Mouse (Mus musculus): ENCODE data around the gene C330021F23Rik. TPM values are rescaled to one million over a fixed set of nuclear protein-coding genes. Genes with fewer than 3 reads are reported as not detected.
"Not testable (repeated sequence)": the region's sequence is repeated elsewhere in the genome, so short reads cannot be mapped to it uniquely, and the experiment has no call there.

Gene C330021F23Rik
- polyA plus RNA-seq (2017; shearing (Covaris generic)): under 1 TPM in 1 of 3 experiments, not detected in 2; 0.74 TPM

DNA sequence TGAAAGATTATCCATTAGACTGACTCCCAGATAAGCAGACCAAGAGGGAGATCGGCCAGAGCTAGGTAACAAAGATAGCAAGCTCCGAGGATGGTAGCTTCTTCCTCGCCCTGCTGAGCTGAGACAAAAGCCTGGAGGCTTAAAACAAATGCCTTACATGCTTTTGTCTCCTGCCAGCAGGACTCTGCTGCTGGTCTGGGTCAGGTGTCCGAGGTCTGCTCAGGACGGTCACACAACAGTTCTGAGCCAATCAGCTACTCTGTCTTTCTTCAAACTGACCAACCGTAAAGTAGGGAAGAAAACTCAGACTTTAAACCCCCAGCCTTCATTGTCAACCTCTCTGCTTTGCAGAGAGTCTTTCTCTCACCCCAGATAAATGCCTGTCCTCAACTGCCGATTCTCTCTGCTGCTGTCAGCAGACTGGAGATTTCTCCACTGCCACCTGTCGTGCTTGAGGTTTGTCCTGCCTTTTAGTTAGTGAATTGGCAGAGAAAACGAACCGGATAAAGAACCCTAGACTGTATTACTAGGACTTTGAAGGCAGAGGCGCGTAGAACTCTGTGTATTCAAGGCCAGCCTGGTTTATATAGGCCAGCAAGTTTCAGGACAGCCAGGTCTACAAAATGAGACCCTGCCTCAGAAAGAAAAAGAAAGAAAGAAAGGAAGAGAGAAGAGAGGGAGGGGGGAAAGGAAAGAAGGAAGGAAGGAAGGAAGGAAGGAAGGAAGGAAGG lies at the start of gene C330021F23Rik:
C330021F23Rik (plus strand) TSS at position 350 of the 731 bp plus-strand sequence.
- no peak for ATAC-seq

DNA sequence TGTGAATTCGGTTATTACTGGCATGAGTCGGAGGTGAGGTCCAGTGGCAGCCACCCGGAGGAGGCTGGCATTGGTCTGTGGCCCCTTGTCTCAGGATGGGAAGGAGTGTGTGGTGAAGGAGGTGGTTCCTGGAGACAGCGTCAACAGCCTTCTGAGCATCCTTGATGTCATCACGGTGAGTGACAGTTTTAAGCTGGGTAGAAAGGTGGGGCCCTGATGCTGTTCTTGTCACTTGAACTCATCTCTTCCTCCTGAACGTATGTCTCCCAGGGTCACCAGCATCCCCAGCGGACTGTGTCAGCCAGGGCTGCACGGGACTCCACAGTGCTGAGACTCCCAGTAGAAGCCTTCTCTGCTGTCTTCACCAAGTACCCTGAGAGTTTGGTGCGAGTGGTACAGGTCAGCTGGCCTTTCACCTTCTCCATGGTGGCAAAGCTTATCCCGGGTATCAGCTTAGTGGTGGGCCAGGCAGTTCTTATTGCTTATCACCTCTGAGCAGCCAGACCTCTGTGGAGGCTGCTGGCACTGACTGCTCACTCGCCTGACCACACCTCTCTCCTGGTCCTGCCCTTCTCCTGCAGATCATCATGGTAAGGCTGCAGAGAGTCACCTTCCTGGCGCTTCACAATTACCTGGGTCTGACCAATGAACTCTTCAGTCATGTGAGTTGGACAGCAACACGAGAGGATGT lies 45.6 kb upstream of the C330021F23Rik start:
- no peak for ATAC-seq

DNA sequence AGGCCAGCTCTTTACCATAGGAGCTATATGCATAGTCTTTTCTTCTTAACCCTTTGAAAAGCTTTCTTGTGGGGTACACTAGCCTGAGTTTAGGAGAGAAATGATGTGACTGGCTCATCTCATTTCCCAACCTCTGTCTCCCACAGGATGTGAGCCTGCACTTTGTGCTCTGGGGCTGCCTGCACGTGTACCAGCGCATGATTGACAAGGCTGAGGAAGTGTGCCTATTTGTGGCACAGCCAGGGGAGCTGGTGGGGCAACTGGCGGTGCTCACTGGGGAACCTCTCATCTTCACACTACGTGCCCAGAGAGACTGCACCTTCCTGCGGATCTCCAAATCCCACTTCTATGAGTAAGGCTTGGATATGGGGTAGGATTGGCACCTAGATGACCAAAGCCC lies 37.0 kb upstream of the C330021F23Rik start:
- no peak for ATAC-seq

DNA sequence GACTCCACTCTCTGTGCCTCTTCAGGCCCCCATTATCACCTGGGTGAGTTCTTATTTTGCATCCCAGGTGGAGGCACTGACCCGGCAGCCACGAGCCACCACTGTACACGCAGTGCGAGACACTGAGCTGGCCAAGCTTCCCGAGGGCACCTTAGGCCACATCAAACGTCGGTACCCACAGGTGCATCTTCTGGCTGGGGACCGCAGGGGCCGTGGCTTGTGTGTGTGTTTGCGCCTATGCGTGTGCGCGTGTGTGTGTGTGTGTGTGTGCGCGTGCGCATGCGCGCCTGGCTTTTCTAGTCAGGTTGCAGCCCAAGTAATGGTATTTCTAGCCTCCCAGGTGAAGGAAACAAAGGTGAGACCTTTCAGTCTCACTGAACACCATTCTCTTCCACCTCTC lies 35.9 kb upstream of the C330021F23Rik start:
- ATAC-seq: no peak

DNA sequence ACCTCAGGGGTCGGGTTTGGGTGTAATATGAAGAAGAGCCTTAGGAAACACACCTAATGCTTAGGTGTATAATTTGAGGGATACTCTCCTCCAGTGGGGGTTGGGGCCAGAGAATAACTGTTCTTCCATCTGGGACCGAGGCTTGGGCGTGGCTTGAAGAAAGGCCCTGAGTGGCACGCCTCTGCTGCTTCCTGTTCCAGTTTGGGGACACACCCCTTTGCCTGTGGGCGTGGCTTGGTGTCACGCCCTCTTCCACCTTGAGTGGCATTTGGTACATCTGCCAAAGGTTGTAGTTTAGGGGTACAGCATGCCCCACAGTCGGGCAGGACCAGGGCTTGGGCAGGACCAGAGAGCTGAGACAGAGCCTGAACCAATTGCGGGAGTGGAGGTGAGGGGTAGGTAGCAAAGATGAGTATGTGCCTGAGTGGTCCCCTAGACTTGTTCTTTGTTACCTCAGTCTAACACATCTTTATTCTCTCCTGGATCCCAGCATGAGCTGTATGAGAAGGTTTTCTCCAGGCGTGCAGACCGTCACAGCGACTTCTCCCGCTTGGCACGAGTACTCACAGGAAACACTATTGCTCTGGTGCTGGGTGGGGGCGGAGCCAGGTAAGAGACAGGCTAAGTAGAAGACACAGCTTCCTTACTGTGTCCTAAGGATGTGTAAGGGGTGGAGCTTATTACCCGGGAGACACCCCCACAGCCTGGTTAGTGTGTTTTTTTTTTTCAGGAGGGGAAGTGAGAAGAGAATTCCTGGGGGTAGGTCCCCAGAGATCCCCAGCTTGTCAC lies 31.5 kb upstream of the C330021F23Rik start:
- ATAC-seq: no peak

DNA sequence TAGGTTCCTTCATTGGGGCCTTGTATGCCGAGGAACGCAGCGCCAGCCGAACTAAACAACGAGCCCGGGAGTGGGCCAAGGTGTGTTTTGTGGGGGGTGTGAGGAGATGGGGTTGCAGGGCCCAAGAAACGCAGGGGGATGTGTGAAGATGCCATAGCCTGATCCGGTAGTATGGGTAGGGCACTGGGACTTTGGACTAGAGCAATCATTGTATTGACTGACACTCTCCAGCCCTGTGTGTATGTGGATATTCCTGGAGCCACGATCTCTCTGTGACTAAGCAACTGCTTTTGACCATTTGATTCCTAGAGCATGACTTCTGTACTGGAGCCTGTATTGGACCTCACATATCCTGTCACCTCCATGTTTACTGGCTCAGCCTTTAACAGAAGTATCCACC lies 30.9 kb upstream of the C330021F23Rik start:
- no peak for ATAC-seq

DNA sequence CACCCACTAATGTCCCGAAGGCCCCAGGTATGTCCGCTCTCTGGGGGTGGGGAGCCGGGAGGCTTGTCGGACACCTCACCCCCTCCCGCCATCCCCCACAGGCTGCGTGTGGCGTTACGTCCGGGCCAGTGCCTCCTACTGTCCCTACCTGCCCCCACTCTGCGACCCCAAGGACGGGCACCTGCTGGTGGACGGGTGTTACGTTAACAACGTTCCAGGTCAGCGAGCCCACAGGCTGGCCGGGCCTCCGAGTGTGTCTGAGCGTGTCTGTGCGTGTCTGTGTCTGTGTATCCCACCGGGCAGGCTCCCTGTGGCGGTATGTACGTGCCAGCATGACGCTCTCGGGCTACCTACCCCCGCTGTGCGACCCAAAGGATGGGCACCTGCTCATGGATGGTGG lies 30.1 kb upstream of the C330021F23Rik start:
- no peak for ATAC-seq

DNA sequence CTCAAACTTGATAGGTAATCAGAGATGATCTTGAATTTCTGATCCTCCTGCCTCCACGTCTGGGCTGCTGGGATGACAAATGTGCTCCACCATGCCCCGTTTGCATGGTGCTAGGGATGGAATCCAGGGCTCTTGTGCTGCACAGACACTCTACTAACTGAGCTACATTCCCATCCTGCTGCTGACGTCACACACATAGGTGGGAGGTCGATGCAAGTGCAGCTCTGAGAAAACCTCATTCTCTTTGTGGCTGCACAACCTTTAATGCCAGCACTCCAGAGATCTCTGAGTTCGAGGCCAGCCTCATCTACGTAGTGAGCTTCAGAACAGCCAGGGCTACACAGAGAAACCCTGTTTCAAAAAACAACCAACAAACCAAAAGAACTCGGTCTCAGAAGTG lies 28.6 kb upstream of the C330021F23Rik start:
- no peak for ATAC-seq

DNA sequence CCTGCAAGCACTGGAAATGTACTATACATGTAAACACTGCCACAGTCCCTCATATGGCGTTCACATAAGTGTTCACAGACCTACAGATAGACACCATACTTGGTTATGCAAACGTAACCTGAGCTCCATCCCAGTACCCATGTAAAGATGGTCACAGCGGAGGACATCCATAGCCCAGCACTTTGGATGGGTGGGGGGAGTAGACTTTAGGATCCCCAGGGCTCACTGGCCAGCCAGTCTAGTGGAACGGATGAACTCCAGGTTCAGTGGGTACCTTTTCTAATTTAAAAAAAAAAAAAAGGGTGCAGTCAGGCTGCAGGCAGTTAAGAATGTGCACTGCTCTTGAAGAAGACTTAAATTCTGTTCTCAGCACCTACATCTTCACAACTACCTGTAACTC lies 27.7 kb upstream of the C330021F23Rik start:
- ATAC-seq: no peak

DNA sequence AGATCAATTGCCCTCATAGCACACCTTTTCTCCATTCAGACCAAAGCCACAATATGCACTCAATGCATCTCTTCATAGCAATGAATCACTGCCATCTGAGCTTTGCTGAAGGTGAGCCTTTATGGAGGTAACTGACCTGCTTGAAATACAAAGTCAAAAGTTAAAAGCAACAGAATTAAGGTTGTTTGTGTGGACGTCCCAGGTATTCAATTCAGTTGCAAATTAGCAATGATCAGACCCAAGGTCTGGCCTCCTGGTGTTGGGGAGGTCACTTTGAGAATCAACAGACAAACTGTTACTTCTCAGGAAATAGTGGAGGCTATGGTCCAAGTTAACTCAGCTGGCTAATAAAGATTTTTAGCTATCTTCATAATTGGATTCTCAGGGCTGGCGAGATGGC lies 21.3 kb upstream of the C330021F23Rik start:
- ATAC-seq: no peak

DNA sequence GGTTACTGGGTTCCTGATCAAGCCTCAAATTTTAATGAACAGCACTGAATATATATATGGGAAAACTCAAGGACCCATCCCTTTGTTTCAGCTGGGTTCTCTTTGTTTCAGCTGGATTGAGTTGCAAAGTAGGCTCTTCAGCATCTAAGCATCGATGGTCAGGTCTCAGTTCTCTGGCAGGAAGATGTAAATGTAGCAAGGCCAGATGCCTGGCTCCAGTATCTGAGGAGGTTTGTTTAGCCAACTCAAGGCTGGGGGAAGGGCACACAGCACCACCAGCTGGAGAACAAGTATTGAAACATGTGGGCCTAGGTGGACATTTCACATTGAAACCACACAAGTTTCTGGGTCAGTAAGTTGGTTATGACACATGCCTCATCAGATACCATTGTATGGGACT lies 15.6 kb upstream of the C330021F23Rik start:
- no peak for ATAC-seq

DNA sequence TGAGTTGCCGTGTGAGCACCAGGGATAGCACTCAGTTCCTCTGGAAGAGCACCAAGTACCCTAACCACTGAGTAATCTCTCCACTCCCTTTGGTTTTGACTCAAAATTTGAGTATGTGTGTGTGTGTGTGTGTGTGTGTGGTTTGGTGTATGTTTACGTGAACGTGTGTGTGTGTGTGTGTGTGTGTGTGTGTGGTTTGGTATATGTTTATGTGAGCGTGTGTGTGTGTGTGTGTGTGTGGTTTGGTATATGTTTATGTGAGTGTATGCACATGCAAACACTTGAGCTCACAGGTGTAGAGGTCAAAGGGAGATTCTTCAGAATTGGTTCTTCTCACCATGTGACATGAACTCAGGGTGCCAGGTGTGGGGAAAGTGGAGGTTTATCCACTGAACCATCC lies 11.7 kb upstream of the C330021F23Rik start:
- ATAC-seq: no peak

DNA sequence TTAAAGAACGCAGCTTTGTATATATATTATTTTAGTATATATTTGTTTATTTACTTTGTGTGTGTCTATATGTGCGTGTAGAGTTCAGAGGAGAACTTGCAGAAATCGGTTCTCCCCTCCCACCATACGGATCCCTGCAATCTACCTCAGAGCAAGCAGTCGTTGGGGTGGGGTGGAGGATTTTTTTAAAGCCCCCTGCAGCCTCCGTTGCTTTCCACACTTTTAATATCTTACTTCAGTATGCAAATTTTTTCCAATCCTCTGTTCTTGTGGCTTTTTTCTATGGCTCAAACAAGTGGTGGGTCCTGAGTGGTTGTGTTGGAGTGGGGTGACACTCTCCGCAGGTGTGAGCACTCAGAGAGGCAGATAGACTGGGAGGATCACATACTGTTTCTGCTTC lies 588 bp downstream of the C330021F23Rik start:
- no peak for ATAC-seq

DNA sequence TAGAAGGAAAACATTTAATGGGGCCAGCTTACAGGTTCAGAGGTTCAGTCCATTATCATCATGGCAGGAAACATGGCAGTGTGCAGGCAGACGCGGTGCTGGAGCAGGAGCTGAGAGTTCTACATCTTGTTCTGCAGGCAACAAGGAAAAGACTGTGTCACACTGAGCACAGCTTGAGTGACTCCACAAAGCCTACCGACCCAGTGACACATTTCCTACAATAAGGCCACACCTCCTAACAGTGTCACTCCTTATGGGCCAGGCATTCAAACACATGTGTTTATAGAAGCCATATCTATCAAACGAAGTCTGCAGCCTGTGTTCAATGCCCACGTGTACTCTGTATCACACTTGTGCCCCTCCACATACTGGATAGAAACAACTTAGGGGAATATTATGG lies 2.0 kb downstream of the C330021F23Rik start:
- no peak for ATAC-seq

DNA sequence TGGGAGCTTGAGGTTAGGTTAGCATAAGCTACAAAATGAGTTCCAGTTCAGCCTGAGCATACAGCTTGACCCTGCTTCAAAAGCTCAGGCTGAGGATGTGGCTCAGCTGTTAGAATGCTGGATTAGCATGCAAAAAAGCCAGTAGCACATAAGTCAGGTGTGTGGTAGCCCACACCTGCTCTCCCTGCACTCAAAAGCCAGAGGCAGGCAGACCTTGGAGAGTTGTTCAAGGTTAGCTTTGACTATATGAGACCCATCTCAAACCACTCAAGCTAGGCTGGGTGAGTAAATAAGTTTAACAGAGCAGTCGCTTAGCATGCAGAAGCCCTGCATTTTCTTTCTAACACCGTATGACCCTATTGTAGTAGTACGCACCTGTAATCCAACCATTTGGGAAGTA lies 6.8 kb downstream of the C330021F23Rik start:
- no peak for ATAC-seq

DNA sequence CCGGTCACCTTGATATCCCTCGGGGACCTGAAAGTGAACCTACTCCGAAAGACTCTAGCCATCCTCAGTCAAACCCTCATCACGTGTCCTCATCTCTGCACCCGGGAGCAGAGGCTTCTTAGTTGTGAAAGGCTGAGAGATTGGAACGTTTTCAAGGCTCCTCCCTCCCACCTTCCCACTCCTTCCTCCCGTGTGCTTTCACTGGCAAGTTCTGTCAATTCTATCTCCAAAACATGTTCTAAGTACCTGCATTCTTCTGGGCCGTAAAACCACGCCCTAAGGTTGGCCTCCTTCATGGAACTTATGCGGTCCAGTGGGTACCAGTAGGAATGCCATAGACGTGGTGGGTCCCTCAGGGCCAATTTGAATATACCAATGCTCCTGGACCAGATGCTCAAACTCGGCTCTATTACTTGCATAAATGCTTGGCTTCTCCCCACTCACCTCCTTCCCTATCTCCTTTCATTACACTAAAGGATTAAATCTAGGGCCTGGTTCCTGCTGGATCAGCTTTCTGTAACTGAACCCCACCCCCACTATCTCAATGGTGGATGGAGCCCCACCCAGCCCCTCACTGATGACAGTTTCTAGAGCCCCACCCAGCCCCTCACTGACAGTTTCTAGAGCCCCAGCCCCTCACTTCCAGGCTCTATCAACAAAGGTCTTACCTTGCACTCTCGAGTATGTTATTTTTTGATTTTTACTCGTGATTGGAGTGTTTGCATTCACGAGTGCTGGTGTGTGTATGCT lies 8.6 kb downstream of the C330021F23Rik start:
- no peak for ATAC-seq

DNA sequence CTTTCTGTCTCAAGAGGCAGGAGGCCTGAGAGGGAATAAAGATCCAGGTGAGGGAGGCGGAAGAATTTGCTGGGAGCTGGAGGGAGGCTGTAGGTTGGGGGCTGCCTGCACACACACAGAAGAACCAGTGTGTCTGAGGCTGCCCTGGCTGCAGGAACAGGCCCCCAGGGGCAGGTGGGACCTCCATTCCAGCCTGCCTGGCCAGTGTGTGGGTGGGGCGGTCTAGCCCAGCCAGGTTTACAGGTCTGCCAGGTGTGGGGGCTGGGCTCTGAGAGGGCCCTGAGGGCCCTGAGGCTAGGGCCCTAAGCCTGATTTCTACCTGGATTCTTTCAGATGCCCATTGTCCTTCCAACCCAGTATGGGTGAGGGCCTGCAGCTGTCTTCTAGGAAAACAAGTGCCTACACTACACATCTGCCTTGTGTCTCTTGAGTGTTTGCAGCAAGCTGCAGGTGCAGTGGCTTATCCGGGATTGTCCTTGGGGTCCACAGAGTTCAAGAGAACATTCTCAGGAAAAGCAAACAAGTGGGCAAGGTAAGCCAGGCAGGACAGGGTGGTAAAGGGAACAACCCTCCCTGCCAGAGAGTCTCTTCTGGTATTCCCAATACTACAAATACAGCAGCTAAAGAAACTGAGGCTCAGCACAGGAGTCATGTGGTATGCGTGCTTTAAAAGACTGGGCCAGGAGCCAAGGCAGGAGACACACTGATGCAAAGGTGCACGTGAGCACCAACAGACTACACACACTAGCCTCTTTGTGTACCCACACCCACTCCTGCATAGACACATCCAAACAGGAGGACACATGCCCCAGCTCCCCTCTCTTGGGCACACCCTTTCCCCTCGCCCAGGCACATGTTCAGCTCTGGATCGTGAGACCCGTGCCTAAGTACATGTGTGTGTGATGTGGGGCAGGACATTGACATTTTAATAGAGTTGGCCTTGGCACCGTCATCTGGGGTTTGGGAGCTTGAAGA lies 11.9 kb downstream of the C330021F23Rik start:
- ATAC-seq: no peak

DNA sequence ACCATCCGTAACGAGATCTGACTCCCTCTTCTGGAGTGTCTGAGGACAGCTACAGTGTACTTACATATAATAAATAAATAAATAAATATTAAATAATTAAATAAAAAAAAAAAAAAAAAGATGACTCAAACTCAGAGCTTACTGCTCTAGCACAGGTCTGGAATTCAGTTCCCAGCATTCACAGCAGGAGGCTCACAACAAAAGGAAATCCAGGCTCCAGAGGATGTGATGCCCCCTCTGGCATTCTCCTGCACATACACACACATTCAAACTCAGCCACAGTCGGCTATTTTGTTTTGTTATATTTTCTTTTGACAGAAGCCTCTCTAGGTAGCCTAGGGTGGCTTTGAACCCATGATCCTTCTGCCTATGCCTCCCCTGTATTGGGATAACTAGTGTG lies 14.2 kb downstream of the C330021F23Rik start:
- ATAC-seq: not testable (repeated sequence)

DNA sequence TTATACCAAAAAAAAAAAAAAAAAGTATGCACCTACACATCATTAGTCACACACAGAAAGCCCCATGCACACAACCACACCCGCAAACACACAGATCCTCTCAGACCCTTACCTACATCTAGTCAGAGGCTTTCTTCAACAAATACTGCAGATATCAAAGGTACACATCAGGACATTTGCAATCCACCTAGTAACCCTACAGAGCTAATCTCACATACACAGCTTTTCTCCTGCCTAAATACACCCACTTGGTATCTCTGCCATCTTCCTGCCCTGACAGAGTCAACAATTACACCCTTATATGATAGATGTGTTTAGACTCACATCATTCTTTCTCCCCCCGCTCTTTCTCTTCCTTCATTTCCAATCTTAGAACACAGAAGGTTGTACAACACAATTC lies 18.7 kb downstream of the C330021F23Rik start:
- no peak for ATAC-seq

DNA sequence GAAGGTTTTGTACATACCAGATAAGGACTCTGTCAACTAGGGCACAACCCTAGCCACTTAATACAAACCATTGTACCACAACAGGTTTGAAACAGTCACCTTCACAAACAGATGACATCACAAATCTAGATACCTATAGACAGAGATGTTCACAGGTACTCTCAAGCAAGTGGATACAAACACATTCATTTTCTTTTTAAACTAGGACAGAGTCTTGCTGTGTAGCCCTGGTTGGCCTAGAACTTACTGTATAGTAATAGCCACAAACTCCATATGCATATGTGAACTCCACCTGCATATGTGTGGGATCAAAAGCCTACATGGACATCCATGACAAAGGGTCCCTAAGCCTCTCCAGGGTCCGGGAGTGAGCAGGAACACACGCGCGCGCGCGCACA lies 19.2 kb downstream of the C330021F23Rik start, which contains the start of gene Camsap3:
Camsap3 (plus strand) TSS at position 301 of the 398 bp plus-strand sequence.
- no peak for ATAC-seq
